Mouse (Mus musculus) T-helper 1 cell (primary cell): Measurements from ENCODE around the gene Ppp3r2.

ENCODE experiments used
- in situ Hi-C: fragments of 300-600 bp; cut with MboI, MseI; formaldehyde crosslinking; loops from one replicate; pipeline ENCODE4 v1.15.1; 2025; ENCODE audit warnings: high pct_unique_total_duplicates

Gene Ppp3r2

DNA sequence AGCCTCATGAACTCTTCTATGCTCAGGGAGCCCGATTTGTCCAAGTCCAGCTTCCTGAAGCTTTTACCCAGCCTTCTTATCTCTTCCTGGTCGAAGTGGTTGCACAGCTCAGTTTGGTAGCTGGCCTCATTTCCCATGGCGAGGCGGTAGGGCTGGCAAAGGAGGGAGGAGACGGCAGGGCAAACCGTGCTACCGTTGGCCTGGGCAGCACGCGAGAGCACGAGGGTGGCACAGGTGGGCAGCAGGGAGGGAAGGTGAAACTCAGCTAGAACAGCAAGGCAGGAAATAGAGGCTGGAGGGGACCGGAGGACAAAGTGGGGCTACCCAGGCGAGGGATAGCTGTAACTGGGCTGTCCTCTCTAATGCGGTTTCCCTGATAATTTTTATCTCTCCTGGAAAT is at the start of gene Ppp3r2:
Ppp3r2 (minus strand) TSS at position 213 of the 400 bp plus-strand sequence.
- in situ Hi-C loops, result no loop called here

DNA sequence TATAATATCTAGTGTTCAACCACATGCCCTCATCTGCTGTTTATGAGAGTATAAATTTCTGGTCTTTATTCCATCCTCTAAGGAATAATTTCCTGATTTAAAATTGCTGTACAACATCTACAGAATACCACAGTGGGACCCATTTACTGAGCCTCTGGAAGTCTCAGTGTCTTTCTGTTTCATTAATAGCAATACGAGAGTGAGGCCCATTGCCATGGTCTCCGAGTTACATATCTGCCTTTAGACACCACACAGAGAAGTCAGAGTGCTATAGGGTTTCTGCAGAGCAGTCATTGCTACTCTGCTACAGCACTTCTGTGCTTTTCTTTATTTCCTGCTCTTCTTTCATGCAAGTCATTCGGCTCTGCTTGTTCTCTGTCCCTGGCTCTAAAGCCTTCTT is 47.5 kb upstream of the Ppp3r2 start:
- in situ Hi-C loops, result loop anchor here (10.0 kb wide), 1 partner anchor 1395 kb away; no protein-coding TSS in a partner anchor

DNA sequence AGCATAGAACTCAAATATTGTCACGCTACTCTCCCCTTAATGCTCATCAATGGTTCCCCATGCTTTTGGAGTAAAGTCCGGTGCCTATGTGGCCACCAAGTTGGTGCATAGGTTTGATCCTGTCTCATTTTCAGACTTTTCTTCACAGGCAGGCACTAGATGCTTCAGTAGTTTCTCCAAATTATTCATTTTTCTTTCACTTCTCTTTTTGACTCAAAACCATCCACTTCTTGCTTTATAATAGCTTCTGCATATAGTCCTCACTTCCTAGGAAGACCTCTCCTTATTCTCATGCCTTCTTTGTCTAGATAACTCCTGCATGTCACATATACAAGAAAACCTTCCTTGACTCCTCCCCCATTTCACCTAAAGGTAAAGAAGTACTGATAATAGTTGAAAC is 42.1 kb upstream of the Ppp3r2 start:
- in situ Hi-C loops, result loop anchor here (10.0 kb wide), 1 partner anchor 1401 kb away; no protein-coding TSS in a partner anchor

DNA sequence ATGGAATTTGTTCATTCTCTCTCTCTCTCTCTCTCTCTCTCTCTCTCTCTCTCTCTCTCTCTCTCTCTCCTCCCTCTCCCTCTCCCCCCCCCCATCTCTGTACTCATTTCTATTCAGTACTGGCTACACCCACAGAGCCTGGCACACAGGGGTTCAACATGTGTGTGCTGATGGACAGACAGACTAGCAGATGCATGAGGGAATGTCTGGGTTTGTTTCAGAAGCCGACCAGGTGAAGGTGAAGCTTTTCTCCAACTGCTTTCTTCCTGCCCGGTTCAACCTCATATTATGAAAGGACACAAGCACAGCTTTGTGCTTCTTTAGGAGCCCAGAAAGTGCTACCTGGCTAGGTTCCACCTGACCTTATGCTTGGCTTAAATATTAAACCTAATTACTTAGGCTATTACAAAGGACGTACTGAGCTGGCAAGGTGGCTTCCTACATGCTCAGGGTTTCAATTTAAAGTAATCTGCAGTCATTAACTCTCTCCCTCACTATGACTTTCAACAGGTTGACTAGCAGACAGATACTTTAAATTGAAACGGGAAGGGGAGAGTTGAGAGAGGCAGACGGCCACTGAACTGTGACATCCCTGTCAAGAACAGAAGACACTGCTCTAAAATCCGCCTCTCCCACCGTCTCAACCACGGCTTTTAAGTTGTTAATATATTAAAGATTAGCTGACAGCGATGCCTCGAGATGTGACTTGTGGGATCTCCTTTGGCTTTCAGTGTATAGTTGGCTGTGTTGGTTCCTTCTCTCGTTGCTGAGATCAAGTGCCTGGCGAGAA is 9.8 kb upstream of the Ppp3r2 start:
- in situ Hi-C loops, result no loop called here

DNA sequence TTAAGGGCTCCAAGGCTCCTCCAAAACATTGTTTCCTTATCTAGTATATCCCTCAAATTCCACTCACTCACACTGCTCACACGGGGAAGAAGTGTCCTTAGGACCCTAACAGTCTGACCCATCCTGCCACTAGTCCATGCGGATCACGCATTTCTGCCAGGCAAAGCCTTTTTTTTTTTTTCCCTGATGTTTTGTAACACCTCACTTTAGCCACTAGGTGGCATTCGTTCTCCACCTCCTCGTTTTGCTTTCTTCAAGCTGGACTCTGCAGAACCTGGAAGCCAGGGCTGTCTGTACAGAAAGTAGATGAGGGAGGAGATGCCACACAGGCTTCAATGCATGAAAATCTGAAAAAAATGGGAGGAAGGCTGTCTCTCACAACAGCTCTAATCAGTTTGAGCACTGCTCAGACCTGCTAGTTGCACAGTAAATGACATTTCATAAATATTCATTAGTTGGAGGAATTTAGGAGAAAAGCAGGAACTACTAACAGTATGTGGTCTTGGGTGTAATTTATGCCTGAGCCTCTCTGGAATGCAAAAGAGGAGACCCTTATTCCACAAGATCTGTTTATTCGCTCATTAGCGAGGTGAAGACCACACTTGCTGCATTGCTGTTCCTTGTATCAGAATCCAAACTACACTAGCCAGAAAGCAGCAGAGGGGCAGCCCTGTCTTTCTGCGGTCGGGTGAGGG is 6.9 kb upstream of the Ppp3r2 start:
- in situ Hi-C loops, result no loop called here

DNA sequence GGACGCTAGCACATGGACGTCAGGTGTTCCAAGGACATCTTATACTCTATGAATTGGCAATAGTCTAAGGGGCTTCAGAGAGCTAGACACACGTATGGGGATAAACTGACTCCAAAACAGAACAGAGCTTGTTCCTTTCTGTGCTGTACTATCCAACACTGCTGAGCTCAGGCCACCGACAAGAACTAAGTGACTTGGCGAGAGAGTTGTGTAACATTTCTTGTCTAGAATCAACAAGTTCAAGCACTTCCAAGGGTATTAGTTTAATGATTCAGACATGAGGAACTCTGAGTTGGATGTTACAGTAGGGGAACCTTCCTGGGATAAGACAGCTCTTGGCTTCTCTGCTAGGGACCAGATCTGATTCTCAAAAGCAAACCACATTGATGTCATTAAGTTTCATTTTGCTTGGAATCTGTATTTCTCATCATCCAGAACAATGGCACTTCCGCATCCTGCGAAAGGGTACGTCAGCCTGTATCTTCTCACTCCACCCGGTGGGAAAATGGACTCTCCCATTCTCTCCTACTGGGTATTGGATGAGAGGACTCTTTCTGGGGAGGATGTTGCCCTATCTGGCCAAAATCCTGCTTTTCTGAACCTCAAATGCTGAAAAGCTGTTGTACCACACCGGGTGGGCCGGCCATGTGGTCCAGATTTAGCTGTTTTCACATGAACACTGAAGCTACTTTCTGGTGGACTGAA is 1.5 kb downstream of the Ppp3r2 start:
- in situ Hi-C loops, result no loop called here

DNA sequence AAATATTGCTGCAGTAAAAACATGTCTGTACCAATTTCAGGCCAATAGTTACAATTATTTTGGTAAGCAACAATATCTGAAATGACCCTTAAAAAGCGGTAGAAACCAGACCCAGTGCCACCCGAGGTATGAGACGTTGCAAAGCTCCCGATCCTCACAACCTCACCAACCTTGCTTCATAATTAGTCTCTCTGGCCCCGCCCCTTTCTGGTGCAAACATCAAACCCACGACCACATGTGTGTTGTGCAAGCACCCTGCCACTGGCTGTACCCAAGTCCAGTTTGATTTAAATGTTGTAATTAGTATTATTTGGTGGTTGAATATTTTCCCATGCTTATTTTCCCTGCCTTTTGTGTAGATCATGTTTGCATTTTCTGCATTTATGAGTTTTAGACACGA is 5.0 kb downstream of the Ppp3r2 start:
- in situ Hi-C loops, result no loop called here

DNA sequence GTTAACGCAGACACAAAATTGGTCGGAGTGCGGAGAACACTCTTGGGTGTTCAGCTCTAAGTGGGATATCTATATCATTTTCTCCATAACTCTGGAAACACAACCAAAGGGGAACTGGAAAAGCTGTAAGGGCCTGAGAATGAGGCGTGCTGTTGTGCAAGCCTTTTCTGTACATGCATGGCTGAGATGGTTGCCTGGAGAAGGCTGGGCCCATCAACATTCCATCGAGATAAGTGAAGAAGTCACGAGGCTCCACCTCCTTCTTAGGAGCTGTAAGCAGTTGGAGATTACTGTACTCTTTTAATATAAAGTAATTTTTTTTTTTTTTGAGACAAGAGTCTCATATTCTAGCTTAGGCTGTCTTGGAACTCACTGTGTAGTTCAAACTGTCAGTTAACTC is 5.8 kb downstream of the Ppp3r2 start:
- in situ Hi-C loops, result no loop called here

DNA sequence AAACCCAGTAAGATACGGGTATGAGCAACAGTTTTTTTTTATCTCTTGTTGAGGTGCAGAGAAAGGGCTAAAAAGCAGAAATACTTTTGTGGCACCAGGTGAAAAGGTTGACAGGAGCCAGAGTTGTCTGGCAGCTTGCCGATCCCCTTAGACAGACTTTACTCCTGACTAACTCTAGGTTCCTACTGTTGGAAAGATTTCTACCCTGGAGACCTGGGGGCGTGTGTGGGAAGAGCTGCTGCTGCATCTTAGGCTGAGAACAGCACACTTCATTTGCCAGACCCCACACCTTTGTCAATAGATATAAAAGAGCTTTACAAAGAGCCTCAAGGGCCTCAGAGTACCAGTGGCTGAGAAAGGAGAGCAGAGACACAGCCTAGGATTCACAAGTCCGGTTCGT is 17.0 kb downstream of the Ppp3r2 start:
- in situ Hi-C loops, result no loop called here

DNA sequence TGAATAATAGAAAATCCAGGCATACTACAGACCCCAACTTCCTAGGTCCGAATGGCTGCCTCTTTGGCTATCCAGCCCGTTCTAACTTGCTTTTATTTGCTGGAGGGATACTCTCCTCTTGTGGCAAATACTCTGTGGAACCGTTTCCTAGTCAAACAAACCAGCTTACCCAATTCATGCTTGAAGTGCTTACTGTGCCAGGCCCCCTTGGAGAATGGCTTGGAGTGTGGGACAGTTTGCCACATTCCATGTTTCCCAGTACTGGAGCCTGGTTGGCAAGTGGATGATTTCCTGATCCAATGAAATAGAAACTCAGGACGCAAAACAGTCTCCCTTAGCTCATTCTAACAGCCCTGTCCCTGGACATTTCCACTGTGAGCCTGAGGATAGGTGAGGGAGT is 19.6 kb downstream of the Ppp3r2 start:
- in situ Hi-C loops, result no loop called here

DNA sequence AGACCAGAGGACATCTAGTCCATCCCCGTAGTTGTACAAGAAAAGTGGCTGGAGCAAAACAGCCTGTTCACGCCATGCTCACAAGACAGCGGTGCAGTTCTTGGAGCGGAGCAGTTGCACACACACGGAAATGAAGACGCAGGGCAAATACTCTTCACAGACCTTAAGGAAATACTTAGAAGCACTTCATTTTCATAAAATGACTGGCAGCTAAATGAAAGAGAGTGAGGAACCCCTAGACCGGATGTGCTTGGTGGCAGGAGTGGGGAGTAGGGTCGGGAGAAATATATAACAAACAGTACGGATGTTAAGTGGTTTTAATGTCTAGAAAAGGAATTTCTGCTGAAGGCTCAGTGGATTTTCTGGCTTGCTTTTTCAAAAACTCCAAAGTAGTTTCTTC is 20.2 kb downstream of the Ppp3r2 start:
- in situ Hi-C loops, result no loop called here

DNA sequence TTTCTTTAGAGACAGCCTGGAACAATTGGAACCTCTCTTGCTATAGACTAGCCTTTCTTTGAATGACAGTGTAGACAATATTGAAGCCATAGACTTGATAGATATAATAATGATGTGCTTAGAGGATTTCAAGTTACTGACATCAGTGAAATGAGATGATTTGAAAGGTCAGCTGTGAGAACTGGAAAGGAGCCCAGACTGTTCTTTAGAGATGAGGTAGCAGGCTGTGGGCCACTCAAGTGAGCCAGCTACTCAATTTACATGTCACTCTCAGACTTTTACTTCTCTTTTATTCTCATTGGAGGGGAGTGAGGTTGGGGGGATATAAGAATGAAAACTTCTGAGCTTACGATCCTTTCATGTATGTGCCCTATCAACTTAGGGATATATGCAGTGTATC is 22.4 kb downstream of the Ppp3r2 start:
- in situ Hi-C loops, result no loop called here

DNA sequence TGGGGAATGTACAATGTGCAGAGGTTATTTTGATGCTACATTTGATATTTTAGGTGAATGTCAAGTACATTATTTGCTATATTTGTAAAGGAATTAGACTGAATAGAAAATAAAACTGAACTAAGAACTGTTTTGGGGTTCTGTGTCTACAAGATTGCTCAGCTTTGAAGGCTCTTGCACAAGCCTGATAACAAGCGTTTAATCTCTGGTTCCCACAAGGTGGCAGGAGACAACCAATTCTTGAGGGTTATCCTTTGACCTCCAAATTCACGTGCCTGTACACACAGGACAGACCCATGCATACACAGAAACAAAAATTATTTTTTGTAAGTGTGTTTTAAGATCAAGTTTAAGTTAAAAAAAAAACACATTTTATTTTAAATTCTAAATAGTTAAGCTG is 41.9 kb downstream of the Ppp3r2 start:
- in situ Hi-C loops, result loop anchor here (25.0 kb wide), 1 partner anchor 1578 kb away; no protein-coding TSS in a partner anchor

DNA sequence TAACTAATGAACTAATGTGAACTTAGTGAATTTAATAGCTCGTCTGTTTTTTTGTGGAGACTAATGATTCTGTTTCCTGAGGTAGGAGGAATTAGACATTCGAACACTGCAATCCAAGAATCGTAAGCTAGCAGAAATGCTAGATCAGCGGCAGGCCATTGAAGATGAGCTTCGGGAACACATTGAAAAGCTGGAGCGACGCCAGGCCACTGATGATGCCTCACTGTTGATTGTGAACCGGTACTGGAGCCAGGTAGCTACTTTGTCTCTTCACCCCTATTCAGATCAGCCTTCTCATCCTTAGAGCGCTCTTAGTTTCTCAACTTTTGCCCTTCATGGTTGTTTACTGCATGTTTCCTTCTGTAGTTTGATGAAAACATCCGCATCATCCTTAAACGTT is 44.0 kb downstream of the Ppp3r2 start:
- in situ Hi-C loops, result loop anchor here (25.0 kb wide), 1 partner anchor 1576 kb away; no protein-coding TSS in a partner anchor

DNA sequence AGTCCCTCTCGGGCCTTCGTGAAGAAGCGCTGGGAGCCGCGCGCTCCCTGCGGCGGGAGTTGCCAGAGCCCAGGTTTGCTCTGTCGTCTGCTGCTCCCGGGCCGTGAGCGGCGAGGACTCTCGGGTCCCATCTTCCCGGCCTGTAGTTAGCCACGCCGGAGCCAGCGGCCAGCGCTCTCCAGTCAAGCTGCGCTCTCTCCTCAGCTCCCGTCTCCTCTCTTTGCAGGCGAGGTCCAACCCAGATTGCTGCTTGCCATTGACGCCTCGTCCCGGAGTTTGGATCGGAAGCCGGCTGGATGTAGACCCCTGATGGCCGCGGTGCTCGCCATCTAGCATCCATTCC is 49.7 kb downstream of the Ppp3r2 start:
- in situ Hi-C loops, result loop anchor here (5.0 to 25.0 kb wide), 2 partner anchors 110 to 1570 kb away; partner anchors contain the start of genes Mrpl50 and Zfp189

DNA sequence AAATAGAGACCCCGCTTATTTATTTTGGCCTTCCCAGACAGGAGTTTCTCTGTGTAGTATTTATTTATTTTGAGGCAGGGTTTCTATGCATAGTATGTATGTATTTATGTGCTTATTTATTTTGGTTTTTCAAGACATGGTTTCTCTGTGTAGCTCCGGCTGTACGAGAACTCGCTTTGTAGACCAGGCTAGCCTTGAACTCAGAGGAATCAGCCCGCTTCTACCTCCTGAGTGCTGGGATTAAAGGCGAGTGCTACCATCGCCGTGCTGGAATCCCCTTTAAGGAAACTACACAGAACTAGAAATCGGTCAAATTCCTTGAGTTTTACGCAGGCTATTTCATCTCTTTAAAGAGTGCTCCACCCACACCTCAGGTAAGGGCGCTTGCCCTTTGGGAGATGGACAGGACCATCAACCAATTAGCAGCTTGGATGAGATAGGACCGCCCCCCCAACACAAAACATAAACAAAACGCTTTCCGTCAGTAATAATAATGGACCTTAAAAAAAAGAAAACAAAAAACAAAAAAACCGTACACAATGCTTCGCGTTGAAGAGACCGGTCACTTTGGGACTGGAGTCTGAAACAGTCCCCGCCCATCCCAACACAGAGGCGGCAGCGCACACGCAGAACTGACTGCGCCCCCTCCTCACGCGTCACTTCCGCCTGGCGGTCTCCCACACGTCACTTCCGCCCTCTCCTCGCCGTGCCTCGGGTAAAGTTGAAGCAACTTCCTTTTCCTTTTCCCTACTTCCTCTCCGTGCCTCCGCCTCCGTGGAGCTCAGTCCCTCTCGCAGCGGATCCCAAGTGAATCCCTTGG is 50.3 kb downstream of the Ppp3r2 start, which contains the start of gene Rnf20:
Rnf20 (plus strand) TSS at position 688 of the 820 bp plus-strand sequence.
- in situ Hi-C loops, result loop anchor here (5.0 to 25.0 kb wide), 2 partner anchors 109 to 1569 kb away; partner anchors contain the start of genes Mrpl50 and Zfp189

DNA sequence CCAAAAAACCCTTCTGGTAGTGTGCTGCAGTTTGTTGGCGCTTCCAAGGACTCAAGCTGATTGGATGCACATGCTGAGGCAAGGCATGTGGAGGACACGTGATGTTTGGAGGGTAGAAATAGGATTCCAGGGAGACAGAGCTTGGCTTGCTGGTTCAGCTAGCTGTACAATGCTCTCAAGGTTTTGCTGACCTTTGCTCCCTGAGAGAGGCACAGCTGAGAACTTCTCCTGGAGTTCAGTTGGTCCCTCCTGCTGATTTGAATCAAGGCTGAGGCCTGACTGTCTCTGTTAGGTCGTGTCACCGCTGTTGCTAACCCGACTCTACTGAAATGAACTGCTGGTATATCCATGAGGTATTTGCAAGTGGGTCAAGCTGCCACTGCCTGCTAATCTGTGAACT is 52.9 kb downstream of the Ppp3r2 start:
- in situ Hi-C loops, result loop anchor here (5.0 to 25.0 kb wide), 2 partner anchors 57 to 1567 kb away; no protein-coding TSS in a partner anchor
